Mouse (Mus musculus): Measurements from ENCODE around the gene Reep1.
"Not testable (repeated sequence)": the region's sequence is repeated elsewhere in the genome, so short reads cannot be mapped to it uniquely, and the experiment has no call there.

Reep1 gene

GRCm38 (mm10) chr6:71840597-71841290 lies 133.4 kb downstream of the Reep1 start:
- DNase-seq (ENCODE audit: low spot score in 2 of 2) = no peak

- DNase-seq (ENCODE audit: low spot score in 2 of 2) = not testable (repeated sequence)
These were observed 139.5 kb downstream of the Reep1 start for GRCm38 (mm10) chr6:71846906-71847305.
